Mouse (Mus musculus) spleen, embryonic (tissue): ENCODE results near the gene Sdcbp2.
"Not testable (repeated sequence)": the region's sequence is repeated elsewhere in the genome, so short reads cannot be mapped to it uniquely, and the experiment has no call there.

ENCODE experiments used
- CTCF ChIA-PET: fragments of 350-600 bp; sonication (Branson Sonifier 250); formaldehyde crosslinking; loops from one replicate; lab custom pipeline; 2022; lab: Charles Lee

Sdcbp2 gene

DNA sequence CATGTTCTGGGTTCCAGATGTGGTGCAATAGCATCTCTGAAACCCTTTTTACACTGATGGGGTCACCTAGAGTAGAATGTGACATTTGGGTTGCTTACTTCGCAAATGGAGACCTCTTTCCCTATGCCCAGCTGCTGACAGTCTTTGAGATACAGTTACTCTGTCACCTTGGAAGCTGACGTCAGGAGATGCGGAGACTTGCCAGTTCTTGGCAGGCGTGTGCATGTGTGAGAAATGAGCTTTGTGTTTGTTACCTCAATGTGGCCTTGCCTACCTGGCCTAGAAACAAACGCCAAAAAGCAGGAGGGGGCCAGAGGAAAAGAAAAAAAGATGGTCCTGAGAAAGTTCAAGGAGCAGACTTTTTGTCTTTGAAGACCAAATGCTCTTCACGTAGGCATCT is 5.6 kb upstream of the Sdcbp2 start:
- CTCF ChIA-PET = no interaction called here

DNA sequence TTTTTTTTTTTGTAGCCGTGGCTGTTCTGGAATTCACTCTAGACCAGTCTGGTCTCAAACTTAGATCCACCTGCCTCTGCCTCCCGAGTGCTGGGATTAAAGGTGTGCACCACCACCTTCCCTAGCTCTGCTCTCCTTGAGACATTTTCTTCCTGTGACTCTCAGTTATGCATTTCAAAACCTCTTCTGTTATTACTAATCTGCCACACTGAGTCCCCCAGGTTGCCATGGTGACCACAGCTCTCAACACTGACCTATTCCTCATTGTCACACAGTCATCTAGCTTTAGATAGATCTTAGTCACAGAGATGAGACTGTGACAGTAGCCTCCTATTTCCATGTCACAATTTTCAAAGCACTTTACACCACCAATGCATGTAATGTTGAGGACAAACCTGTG is 3.0 kb upstream of the Sdcbp2 start:
- CTCF ChIA-PET = no interaction called here

GRCm38 (mm10) chr2:151573667-151574066 is 1.2 kb downstream of the Sdcbp2 start:
- CTCF ChIA-PET = no interaction called here

GRCm38 (mm10) chr2:151574607-151575006 is 2.2 kb downstream of the Sdcbp2 start:
- CTCF ChIA-PET = no interaction called here

DNA sequence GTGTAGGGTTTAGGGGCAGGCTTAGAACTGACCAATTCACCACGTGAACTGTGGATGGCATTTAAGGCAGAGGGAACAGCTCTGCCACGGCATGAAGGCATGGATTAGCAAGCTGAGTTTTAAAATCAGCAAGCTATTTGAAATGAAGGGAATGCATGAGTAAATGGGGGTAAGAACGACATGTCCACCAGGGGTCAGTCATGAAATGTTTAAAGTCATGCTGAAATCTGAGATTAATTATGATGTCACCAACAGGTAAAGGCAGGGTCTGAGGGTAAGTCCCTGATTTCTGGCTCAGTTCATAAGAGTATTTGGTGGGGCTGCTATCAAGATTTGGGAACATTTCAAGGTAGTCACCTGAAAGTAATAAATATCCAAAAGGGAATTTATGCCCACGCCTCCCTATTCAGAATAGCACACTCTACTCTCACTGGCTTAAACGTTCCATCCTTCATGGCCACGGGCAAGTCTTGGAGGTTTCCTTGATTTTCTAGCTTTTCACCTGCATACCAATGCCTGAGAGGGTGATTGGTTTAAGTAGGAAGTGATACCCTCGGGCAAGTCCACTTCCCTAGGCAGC is 2.8 kb downstream of the Sdcbp2 start:
- CTCF ChIA-PET = no interaction called here

DNA sequence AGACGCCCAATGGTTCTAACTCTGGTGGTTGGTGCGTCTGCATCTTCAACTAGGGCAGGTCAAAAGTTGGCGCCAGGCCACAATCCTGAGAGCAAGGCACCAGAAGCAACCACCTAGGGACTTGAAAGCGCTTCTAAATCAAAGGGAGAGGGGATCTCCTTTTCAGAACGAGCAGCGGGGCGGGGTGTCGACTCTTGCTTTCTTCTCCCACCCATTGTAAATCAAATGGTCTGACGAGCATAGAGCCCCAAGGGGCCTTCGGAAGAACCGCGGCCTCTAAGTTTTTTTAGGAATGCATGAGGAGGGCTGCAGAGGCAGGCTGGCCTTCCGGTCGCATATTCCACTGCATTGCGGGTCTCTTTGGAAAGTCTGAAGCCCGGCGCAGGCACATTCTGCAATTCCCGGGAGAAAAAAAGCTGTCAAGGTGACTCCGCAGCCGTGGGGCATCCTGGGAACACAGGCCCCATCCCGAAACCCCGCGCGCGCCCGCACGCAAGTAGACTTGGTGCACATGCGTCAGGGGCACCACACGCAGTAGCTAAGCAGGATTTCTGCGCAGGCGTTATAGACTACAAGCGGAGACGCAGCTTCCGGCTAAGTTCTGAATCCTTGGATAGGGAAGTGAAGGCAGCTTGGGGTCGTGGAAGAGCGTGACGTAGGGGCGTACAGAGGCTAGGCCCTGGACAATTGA is 3.4 kb downstream of the Sdcbp2 start:
- CTCF ChIA-PET = no interaction called here

- CTCF ChIA-PET = no interaction called here
These were observed 6.8 kb downstream of the Sdcbp2 start for GRCm38 (mm10) chr2:151579183-151579582.

- CTCF ChIA-PET = no interaction called here
These were observed 8.5 kb downstream of the Sdcbp2 start for GRCm38 (mm10) chr2:151580945-151581344.

GRCm38 (mm10) chr2:151585934-151586333 is 13.5 kb downstream of the Sdcbp2 start:
- CTCF ChIA-PET = interaction anchor here (0.7 kb wide), 1 partner anchor 435 kb away, joined by 4 read pairs; no protein-coding TSS in a partner anchor

GRCm38 (mm10) chr2:151586807-151587206 is 14.4 kb downstream of the Sdcbp2 start:
- CTCF ChIA-PET = no interaction called here

- CTCF ChIA-PET = no interaction called here
These were observed 14.9 kb downstream of the Sdcbp2 start for GRCm38 (mm10) chr2:151587306-151587705.

DNA sequence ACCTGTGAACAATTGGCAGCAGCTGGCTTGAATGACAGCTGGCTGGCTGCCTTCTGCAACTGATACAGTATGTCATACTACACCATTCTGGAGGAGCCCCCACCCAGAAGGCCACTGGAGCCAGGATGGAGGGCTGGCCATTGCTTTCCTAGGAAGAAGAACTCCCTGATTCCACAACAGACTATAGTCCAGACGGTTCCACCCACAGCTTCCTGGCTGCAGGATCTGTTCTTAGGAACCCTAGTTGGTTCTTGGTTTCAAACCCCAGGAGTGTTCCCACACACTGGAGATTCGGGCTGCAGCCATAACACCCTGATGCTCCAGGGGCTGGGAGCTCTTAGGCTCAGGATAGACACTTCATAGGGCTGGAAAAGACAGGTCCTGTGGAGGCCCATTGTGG is 25.6 kb downstream of the Sdcbp2 start:
- CTCF ChIA-PET = no interaction called here

GRCm38 (mm10) chr2:151602106-151602505 is 29.7 kb downstream of the Sdcbp2 start:
- CTCF ChIA-PET = no interaction called here

DNA sequence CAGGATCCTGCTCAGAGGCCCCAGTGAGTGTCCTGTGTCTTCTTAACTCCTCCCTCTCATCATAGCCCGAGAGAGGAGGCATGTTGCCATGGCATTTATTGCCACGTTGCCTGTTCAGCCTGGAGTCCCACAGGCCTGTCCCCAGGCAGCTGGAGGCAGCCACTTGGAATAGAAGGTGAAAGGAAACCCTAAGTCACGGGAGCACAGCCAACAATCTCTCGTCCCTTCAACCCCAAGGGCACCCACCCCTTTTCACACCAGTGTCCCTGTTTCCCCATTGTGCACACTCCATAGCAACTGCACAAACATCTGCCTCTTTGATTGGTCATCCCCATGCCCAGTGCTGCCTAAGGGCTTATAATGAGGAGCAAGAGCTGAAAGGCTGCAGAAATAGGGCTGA is 31.2 kb downstream of the Sdcbp2 start:
- CTCF ChIA-PET = no interaction called here

DNA sequence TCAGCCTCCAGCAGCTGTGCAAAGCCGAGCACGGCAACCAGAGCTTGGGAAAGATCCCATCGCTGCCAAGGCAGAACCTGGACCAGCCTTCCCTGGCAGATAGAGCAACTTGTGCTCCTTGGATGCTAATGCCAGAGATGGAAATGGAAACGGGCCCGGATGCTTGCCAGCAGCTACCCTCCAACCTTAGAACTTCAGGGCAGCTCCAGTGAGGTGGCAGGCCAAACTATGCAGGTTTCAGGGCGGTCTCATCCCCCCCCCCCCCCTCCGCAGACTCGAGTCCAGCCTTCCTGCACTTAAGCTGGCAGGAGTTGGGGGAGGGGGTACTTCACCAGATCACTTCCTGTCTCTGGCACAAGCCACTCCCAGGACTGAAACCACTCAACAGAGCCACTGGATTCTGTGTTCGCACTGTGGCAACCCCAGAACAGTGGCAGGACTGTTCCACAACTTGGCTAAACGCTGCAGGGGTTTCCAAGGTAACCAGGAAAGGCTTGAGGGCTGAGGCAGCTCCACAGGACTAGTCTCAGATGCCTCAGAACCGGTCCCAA is 33.1 kb downstream of the Sdcbp2 start:
- CTCF ChIA-PET = no interaction called here

- CTCF ChIA-PET = no interaction called here
These were observed 36.0 kb downstream of the Sdcbp2 start for GRCm38 (mm10) chr2:151608435-151608834.

DNA sequence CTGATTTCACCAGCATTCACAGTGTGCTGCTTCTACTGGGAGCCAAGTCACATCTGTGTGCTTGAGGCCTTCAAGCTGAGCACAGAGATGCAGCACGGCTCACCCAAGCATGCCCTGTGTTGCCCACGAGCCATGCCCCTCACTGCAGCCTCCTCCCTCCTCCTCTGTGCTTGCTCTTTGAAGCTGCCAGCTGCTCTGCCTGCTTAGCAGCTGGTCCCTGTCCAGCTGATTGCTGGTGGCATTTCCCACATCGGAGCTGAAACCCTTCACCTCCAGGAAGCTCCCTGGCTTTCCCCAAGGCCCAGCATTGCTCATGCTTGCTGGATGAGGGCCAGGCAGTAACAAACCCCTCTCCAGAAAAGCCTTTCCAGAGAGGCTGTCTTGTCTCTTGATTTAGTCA is 37.6 kb downstream of the Sdcbp2 start:
- CTCF ChIA-PET = no interaction called here

DNA sequence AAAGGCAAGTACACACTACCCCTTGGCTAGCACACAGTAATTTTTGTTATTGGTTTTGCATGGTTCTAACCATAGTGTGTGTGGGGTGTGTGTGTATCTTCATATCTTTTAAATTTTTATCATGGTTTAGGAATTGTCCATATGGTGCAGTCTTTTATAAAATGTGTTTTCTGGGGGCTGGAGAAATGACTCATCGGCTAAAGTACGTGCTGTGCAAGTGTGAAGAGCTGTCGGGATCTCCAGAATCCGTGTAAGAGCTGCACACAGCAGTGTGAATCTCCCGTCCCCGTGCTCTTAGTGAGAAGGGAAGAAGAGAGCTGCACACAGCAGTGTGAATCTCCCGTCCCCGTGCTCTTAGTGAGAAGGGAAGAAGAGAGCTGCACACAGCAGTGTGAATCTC is 43.4 kb downstream of the Sdcbp2 start:
- CTCF ChIA-PET = not testable (repeated sequence)

- CTCF ChIA-PET = no interaction called here
These were observed 44.3 kb downstream of the Sdcbp2 start for GRCm38 (mm10) chr2:151616551-151617329.

DNA sequence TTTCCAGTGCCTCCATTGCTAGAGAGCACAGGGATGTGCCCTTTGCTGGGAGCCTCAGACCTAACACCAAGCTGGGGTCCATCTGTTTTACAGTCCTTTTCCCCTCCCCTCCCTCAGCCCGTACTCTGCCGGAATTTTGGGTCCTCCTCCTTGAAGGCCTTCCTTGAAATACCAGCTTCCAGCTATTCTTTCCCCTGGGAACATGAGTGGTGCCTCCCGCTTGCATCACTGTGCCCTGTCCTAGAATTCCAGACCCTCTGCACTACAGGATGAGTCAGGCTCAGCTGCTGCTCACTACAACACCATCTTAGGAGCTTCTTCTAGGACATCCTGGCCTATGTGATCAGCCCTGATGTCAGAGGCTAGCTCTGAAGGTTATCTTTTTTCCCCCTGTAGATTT is 51.4 kb downstream of the Sdcbp2 start:
- CTCF ChIA-PET = no interaction called here

DNA sequence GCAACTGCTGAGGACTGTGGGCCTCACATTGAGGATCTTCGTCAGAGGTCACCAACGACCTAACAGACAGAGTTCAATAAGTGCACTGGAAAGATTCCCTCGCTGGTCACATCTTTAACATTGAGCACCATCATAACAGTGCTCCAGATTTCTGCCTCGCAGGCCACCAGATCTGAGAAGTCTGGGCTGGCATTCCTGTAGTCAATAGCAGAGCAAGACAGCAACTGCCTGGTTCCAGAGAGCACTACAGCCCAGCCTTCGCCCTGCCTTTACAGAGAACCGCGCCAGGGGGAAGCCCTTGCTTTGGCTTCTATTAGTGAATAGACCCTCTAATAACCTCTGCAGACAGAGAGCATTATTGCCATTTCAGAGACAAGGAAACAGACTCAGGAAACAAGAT is 53.9 kb downstream of the Sdcbp2 start:
- CTCF ChIA-PET = no interaction called here

- CTCF ChIA-PET = no interaction called here
These were observed 55.6 kb downstream of the Sdcbp2 start for GRCm38 (mm10) chr2:151628011-151628410.

- CTCF ChIA-PET = no interaction called here
These were observed 56.9 kb downstream of the Sdcbp2 start for GRCm38 (mm10) chr2:151629310-151629709.
